Mouse (Mus musculus): ENCODE measurements around the gene Pcnx2. TPM values are rescaled to one million over a fixed set of nuclear protein-coding genes. Genes with fewer than 3 reads are reported as not detected.

Gene Pcnx2
- total and polyA plus RNA-seq, 3 experiments: not detected

DNA sequence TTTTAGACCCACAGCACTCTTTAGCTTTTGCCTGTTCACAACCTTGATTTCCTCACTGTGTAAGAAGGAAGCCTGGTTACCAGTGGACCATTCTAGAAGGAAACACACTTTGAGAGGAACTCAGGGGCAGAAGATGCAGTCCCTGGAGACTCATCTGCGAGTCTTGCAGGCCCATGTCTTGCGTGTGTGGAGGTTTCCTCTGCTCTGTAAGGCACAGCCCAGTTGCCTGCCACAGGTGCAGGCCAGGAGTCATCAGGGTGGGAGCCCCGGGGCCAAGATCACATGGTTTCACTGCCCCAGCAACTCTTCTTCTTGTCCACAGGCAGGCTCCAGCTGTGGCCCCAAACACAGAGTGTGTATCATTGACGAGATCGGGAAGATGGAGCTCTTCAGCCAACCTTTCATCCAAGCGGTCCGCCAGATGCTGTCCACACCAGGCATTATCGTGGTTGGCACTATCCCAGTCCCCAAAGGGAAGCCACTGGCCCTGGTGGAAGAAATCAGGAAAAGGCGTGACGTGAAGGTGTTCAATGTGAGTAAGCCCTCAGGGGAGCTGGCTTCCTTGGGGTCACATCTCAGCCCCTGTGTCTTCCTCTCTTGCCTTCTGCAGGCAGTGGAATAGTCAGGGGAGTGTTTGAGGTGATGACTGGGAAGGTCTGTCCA is 153.1 kb downstream of the Pcnx2 start:
- Histone ChIP-seq H3K4me1 (ENCODE audit: control insufficient read depth in 1 of 2, insufficient read depth in 2 of 2) (peaks cover 20 to 22% of the 10 kb centered on the region in 2 experiments), H3K9me3 (replicated peaks; ENCODE audit: low read length) (no peaks in the 10 kb centered on the region), H3K4me2 (ENCODE audit: insufficient read depth, low read depth, poor library complexity, severe bottlenecking) (no peak overlapping the region), H3K27ac (ENCODE audit: insufficient read depth, low read depth) (no peak overlapping the region), H3K9ac (ENCODE audit: insufficient read depth, low read depth) (no peak overlapping the region), H3K27me3 (replicated peaks) (no peaks in the 10 kb centered on the region), H3K79me2 (replicated peaks; ENCODE audit: control insufficient read depth, extremely low read depth, insufficient read depth, poor library complexity, severe bottlenecking) (no peaks in the 10 kb centered on the region), H3K4me3 (replicated peaks in 1 of 3; ENCODE audit: low read depth in 2 of 3, low read length in 2 of 3, poor library complexity in 1 of 3) (no peak overlapping the region), H3K36me3 (replicated peaks in 1 of 2; ENCODE audit: control insufficient read depth in 1 of 2, insufficient read depth in 1 of 2, low read length in 1 of 2) (peaks cover 11 to 61% of the 10 kb centered on the region in 2 experiments)
- in situ Hi-C loops (cut with MboI; ENCODE audit: low pct_ligation_motif_present, low pct_unique_long_range_greater_than_20kb, low sequenced_read_pairs) (no loop called here), dilution Hi-C loops (cut with MboI; ENCODE audit: extremely low pct_ligation_motif_present, extremely low pct_unique_long_range_greater_than_20kb, low sequenced_read_pairs) (no loop called here)
- DNase-seq (ENCODE audit: extremely low read depth): peak; percentile 32
- no peak for TF ChIP-seq TBP (conservative IDR thresholded peaks at IDR 0.05; ENCODE audit: low read depth, low read length)
- no peak for TF ChIP-seq ZC3H11A (IDR thresholded peaks at IDR 0.05; ENCODE audit: low read depth, low read length)
- no peak for TF ChIP-seq MAX (IDR thresholded peaks at IDR 0.05; ENCODE audit: low read length)
- no peak for TF ChIP-seq SIN3A (IDR thresholded peaks at IDR 0.05; ENCODE audit: low read length)
- TF ChIP-seq E2F4 (IDR thresholded peaks at IDR 0.05; ENCODE audit: insufficient replicate concordance, low read depth, low read length): no peak
- TF ChIP-seq PAX5 (IDR thresholded peaks at IDR 0.05; ENCODE audit: low read length): no peak
- no peak for TF ChIP-seq SMC3 (IDR thresholded peaks at IDR 0.05; ENCODE audit: low read depth, low read length)
- TF ChIP-seq ZMIZ1 (IDR thresholded peaks at IDR 0.05; ENCODE audit: low read depth, low read length): no peak
- TF ChIP-seq RAD21 (IDR thresholded peaks at IDR 0.05; ENCODE audit: low read depth, low read length): no peak
- no peak; the same call in none of the 2 replicates for TF ChIP-seq TCF12 (IDR thresholded peaks at IDR 0.05; ENCODE audit: low read depth, low read length)
- 0 out of 2 replicates have a peak, but pooled peaks have one; percentile 22 for TF ChIP-seq MEF2A (IDR thresholded peaks at IDR 0.05; ENCODE audit: borderline replicate concordance, low read depth, low read length)
- no peak for TF ChIP-seq MAZ (IDR thresholded peaks at IDR 0.05; ENCODE audit: low read depth, low read length)
- no peak for TF ChIP-seq NELFE (IDR thresholded peaks at IDR 0.05; ENCODE audit: low read depth, low read length)
- TF ChIP-seq UBTF (IDR thresholded peaks at IDR 0.05; ENCODE audit: low read depth, low read length): no peak
- TF ChIP-seq BHLHE40 (IDR thresholded peaks at IDR 0.05; ENCODE audit: low read depth, low read length): peak; percentile 57
- TF ChIP-seq EP300 (IDR thresholded peaks at IDR 0.05; ENCODE audit: low read length): peak; percentile 27; the same call in 1 of the 2 replicates
- TF ChIP-seq GABPA (IDR thresholded peaks at IDR 0.05; ENCODE audit: insufficient replicate concordance, low read depth, low read length): no peak
- TF ChIP-seq ETS1 (conservative IDR thresholded peaks at IDR 0.05; ENCODE audit: low read depth, low read length): peak; percentile 38; the same call in 1 of the 2 replicates
- TF ChIP-seq ZNF384 (IDR thresholded peaks at IDR 0.05; ENCODE audit: low read depth, low read length): no peak
- TF ChIP-seq POLR2AphosphoS2 (IDR thresholded peaks at IDR 0.05; ENCODE audit: low read depth, low read length): no peak
- TF ChIP-seq MXI1 (IDR thresholded peaks at IDR 0.05; ENCODE audit: low read depth, low read length): no peak
